Mouse (Mus musculus): ENCODE measurements at regions not wholly inside any gene's neighbourhood (a gene's known extent, or its start where the extent isn't known, plus 50 kb on each side); places are given as distances from the start of the nearest gene placed in this dataset.

DNA sequence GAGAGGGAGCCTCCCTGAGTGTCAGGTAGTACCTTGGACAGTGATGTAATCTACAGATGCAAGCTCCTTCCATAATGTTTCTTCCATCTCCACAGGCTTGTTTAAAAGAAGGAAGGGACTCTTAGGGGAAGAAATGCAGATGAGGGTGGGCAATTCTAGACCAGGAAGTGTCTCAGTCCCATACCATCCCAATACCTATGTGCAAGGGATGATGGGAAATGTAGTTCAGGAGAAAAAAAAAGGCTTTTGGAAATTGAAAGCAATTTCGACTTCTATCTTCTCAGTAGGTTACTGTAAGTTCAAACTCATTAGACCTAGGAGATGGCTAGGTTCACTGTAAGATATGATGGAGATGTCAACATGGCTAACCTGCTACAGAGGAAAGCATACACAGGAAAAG lies 68.3 kb downstream of the Cd83 start:
- no peak for DNase-seq

DNA sequence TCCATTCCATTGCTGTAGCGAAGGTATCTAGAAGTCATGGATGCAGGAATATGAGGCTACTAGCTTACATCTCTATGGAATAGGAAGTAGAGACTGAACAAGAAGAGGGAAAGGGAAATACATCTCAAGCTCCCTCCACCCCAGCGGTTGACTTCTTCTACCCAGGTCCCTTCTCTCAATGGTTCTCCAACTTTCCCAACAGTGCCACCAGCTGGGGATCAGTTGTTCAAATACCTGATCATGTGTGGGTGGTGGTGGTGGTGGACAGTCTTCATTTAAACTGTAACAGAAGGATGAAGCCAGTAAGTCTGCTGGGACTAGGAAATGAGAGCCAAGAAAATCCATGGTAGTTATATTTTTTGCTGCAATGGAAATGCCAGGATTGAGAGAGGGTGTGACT lies 70.4 kb downstream of the Cd83 start:
- DNase-seq: no peak

DNA sequence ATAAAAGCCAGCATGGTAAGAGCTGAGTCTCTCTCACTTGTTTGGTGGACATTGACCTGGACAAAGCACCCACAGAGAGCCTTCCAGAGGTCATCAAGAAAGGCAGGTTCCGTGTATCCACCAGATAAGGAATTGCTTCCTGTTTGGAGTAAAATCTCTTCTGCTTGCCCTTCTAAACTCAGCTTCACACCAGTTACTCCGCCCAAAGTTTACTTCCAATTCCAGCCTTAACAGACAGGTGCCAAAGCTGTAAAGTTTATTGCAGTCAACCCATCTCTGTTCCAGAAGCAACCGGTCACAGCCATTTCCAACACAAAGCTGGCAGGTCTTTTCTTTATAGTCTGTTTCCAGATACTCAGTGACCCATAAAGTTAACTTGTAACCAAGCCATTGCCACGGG lies 76.4 kb downstream of the Cd83 start:
- peak; percentile 50 for DNase-seq

DNA sequence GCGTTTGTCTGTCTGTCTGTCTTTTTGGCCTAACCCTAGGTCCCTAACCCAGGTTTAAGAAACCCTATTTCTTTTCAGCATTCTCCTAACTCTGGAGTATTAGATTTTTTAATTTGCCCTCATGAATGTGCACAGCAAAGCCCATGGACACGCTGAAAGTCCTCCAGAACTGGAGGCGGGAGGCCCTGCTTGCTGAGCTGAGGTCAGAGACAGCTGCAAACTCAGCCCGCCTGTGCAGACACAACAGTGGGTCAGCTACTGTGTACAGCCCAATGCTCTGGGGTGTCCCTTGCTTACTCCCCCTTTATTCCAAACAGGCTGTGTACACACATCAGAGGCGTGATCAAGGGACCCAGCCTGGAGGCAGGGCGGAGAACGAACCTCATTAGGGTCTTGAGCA lies 76.8 kb downstream of the Cd83 start:
- DNase-seq: peak; percentile 30

DNA sequence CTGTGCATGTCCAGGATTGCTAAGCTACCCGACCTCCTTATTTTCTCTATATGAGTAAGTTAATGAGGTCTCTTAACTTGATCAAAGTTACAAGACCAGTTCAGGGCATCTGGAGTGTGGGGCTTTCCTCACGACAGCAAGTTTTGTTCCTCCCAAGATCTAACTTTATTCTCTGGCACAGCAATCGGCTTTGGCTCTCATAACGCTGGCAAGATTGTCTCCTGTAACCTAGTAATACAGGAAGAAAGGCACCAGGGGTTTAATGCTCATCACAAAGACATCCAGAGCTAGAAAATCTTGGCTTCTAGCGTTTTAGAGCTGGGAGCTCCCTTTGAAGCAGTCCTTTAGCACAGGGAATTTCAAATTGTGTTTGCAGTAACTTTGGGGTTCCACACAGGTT lies 77.5 kb downstream of the Cd83 start:
- DNase-seq: no peak

DNA sequence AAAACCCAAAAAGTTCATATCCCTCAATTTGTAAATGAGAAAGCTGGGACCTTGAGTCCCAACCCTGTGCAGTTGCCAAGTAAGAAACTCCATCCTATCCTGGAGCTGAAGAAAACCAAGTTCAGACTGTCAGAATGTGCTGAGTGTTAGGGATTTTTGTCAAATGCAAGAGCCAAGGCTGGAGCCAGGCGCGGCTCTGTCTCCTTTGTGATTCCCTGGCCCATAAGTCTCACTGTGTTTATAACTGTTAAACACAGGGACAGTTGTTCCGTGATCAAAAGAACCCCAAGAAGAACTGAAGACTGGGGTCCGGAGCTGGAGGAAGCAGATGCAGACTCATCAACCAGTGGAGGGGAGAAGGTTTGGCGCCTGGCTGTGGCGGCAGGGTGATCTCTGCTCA lies 78.0 kb downstream of the Cd83 start:
- DNase-seq: peak; percentile 28

DNA sequence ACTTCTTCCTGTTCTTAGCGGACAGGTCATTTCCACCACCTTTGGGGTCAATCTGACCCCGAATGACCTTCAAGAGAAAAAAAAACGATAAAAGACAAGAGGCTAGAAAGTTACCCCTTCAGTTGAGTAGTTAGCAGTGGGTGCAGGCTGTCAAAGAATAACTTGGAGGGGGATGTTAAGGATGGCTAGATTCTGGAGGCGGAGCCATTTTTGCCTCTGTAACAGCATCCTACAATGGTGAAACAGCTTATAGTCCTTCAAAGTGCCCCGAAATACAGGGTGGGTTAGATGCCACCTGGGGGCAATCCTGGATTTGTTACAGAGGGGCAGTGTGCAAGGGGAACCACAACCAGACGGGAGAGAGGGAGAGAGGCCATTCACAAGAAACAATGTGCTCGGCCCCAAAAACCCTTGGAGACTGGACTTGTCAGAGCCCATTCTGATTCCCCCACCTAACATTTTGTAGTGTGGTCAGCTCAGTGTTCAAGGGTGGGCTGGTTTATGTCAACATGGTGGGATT lies 79.1 kb downstream of the Cd83 start:
- peak; percentile 12 for DNase-seq

DNA sequence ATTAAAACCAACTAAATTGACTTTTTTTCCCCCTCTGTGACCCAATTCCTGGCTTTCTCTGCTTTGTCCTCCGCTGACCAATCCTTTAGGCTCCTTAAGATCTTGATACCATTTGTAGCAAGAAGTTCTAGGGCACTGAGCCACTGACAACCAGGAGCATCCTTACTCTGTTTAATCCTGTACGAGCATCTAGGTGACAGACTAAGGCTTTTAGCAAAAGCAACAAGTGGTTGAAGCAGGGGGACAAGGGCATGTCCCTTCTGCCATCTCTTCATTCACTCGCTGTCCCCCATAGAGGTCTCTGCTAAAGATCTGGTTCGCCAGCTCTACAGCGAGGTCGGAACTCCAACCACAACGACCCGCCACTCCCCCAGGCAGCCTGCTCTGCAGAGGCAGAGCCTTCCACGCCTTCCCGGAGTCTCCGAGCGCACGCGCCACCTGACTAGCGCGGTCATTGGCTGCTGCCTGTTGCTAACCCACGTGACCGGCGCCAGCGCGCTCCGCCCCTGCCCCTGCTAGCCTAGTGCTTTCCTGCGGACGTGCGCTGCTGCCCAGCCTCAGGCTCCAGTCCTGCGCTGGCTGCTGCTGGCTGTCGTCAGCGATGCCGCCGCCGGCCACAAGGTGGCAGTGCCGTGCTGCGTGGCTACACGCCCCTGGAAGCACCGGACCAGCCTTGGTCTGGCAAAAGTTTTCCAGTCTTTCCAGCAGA lies 79.7 kb downstream of the Cd83 start:
- peak; percentile 100 for DNase-seq

DNA sequence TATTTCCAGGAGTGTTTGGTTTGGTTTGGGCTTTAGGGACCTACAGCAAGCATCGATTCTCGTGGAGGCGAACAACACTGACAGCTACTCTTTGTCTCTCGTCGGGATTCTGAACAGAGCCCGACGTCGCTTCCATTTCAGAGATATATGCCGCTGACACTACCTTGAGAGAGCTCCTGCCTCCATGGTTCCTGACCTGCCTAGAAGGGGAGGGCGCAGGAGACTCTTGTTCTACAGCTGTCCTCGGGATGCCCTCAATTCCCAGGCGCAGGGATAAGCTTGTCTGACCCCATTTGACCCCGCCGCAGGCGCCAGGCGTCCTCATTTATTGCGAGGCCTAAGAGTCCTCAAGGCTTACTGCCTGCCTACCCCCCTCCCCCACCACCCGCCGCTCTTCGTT lies 80.5 kb downstream of the Cd83 start:
- no peak for DNase-seq

DNA sequence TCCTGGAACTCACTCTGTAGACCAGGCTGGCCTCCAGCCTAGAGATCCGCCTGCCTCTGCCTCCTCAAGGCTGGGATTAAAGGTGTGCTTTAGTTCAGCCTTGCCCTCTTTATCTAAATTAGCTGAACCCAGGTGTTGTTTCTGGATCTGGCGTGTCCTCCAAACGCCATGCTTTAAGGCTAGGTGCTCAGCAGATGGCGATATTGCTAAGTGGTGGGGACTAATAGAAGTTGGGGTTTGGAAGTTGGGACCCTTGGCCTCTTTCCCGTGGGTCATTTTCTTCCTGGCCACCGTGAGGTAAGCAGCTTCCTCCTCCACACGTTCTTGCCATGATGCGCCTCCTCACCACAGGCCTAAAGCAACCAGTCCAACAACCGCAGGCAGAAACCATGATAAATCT lies 91.3 kb downstream of the Cd83 start:
- DNase-seq: no peak

DNA sequence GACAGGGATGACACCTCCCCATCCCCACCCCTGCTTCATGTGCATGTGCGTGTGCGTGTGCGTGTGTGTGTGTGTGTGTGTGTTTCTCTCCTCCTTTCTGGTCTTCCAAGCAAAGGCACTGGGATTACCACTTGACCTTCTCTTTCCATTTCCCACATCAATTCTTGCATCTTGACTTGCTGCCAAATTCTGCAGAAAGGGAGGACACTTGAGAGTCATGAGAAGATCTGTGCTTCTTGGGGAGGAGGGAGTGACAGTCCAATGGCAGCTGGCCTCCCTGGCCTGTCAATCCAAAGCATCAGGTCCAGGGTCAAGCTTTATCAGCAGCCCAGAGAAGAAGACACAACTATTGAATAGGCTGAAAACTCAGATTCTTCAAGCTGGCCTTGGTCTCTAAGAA lies 102.7 kb downstream of the Cd83 start:
- no peak for DNase-seq

DNA sequence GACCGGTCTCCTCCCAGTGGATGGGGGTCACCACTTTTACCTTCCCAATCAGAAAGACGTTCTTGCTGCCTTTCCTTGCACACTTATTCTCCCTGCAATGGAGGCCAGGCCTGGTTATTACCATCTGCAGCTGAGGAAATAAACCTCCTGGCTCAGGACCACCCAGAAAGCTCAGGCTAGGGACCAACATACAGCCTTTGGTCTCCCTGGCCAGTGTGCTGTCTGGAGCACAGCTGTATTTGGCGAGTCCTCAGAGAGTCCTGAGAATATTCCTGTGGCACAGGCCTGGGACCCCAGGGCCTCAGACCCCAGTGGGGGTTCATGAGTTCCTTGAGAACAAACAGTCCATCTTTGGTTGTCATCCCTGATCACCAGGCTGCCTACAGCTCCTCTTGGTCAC lies 107.4 kb downstream of the Cd83 start:
- DNase-seq: no peak

DNA sequence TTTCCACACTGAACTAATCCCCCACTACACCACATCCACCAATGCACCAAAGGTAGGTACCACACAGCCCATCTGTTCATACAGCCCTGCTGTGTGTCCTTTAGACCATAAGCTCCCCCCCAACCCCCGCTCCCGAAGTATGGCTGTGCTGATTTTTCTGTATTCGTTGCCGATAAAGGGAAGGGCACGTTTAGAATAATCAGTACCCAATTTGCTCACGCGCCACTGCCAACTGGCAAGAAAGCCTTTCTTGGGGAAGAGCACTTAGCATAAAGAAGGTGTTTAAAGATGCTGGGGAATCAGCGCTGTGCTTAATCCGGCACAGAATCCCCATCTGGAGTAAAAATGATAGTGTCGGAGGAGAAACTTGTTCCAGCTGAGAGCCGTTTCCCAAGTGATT lies 111.4 kb downstream of the Cd83 start:
- no peak for DNase-seq

DNA sequence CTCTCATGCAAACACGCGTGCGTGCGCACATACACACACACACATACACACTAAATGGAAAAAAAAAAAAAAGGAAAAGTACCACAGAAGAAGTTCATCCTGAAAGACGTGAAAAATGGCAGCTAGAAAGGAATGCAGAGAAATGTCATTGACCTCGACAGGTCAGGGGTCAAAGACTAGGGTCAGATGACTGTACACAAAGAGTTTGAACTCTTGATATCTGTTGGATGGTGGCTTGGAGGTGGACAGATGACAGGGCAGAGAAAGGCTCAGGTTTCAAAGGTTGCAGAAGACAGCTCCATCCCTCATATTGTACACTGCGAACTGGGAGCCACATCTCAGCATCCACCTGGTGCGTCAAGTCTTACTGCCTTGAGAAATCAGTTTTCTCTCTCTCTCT lies 112.5 kb downstream of the Cd83 start:
- DNase-seq: no peak

DNA sequence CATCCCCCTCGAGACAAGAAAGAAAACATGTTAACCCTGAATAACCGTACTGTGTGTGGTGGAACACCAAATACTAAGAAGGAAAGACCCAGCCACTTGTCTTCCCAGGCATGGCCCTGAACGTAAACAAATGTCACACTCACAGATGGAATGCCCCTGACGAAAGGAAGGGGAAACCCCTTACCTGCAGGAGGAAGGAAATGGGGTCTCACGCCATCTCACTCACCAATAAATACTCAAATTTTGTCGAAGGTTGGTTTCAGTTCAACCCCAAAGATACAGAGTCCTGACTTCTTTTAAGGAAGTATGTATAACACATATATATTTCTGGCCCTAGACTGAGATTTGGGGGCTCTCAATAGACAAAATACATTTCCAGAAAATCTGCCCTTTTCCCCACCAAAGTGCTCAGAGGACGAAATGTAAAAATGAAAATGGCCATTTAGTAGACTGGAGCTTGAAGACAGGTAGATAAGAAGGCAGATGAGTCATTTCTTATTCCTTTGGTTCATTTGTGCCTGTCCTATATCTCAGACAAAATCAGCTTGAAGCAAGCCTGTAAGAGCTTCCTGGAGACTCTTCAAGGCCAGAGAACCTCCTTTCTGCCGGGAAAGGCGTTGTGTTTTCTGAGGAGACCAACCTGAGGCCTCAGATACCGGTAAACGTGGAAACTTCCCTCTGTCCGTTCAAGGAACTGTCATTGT lies 114.1 kb downstream of the Cd83 start:
- no peak for DNase-seq

DNA sequence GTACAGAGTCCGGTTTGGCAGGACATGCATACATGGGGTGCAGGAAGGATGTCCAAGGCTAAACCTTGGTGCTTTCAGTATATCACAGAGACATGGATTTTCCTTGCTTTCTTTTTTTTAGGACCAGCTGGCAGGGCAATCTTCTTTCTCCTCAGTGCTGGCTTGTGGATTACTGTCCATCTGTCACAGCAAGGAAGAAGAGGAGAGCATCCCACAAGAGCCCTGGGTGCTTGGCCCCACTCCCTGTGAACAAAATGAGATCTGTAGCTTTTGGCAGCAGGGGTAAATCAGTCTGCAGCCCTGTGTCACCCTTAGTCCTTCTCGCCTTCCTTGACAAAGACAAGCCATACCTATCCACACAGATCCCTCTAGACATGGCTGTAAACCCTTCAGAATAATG lies 115.5 kb downstream of the Cd83 start:
- no peak for DNase-seq

DNA sequence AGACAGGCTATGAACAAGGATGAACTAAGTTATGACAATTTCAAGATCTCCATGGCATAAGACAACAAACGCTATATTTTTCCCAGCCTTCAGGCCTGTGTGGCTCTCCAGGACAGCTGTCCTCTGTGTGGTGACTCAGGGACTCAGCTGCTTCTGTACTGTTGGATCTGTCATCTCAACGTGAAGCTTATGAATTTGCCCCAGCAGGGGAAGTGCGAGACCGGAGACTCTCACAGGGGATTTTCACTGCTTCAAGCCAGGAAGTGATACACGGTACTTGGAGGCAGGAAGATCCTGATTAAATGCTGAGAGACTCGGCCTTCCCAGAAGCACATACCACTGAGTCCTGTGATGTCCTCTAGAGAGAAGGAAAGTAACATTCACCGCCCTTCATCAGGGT lies 116.2 kb downstream of the Cd83 start:
- DNase-seq: no peak

DNA sequence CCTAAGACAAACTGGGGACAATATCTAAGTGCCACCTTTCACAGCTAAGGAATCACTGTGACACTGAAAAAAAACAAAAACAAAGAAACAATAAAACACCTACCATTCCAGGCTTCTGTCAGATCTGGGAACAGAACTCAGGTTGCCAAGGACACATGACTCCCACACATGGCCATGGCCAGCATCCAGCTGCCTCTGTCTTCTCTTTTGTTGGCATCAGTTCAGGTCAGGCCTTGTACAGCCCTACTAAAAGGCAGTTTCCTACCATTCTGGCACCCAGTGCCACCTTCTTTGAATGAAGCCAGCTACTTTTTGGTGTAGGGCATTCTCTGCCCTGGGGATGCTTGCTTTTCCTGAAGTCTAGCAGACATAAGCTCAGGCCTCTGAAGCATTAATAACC lies 118.8 kb downstream of the Cd83 start:
- DNase-seq: peak; percentile 16

DNA sequence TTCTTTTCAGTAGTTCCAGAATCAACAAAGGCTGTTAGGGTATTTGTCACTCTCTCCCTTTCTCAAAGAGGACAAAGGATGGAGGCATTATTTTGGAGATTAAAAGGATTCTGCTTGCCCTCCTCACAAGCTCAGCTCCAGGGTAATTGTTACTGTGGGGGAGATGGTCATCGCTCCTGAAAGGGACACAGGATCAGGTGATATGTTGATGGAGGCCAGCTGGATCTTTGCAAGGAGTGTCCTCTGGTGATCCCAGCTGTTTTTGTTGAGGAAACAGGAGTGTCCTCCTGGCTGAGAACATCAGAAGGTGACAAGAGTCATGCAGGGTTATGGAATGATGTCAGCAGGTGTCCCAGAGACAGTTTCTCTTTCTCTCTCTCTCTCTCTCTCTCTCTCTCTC lies 119.7 kb downstream of the Cd83 start:
- no peak for DNase-seq

DNA sequence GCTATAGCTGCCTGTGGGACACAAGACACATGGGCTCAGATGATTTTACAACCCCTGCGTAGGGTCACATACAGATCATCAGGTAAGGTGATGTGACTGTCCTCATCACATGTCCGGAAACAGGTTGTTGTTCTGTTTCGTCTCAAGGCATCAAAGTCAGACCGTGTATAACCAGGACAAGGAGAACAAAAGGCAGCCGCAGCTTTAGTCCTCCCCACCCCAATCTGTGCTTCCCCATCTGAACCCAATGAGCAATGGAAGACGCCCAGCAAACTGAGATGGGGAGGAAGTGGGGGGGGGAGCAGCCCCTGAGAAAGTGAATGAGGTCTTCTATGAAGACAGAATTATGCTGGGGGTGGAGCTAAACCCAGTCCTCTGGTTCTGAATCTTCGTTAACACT lies 121.7 kb downstream of the Cd83 start:
- no peak for DNase-seq

DNA sequence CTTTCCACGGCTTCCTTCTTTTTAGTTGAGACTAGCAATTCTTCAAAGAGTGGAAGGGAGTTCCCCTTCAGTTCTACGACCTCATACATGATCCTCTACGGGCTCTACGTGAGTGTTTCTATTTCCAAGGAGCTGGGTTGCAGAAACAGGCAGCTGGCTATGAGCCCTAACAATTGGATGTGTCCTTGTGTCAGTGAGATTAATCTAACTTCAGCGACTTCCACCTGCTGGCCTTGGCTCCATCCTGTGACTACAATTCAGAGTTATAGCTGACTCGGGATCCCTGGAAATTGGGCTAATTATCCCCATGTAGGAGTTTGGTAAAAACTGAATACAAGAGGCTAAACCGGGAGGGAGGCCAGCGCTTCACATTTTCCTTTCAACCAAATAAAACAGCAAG lies 122.8 kb downstream of the Cd83 start:
- no peak for DNase-seq

DNA sequence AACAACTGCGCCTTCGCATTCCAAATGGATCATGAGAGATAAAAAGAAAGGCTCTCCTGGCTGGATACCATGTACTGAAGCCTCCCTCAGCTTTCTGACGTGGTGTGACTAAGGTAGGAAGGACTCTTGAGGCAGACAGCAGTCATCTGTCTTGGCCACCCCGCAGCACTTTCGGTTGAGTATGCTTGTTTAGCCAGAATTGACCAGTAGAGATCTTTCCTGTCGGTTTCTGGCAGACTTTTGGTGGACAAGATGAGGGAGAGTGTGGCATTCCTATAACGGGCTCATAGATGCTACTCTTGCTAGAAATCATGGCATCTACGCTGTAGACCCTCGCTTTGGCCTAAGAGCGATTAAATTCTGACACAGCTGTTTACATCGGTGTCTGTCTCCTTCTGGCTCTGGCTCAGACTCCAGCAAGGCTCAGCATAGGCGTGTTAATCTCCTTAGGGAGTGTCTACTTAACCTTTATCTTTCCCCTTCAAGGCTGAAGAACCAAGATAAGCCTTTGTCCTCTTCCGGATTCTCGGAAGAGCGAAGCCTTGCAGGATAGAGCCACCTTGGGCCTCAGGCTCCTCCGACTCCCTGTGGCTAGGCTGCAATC lies 123.6 kb downstream of the Cd83 start:
- DNase-seq: no peak

DNA sequence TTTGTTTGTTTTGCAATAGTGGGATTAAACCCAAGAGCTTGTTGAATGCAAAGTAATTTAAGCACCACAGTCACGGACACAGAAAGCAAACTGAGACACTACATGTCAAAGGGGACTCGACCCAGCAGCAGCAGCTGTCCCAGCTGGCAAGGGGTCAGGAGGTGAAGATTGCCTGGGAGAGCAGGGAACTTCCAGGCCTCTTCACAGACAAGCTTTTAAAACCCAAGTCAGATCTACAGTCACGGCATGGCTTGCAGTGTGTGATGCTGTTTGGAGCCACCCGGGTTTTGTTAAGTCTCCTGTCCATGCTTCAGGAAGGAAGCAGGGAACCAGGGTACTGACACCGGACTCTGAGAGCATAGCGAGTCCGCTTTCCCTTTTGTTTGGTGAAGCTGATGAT lies 125.4 kb downstream of the Cd83 start:
- no peak for DNase-seq

DNA sequence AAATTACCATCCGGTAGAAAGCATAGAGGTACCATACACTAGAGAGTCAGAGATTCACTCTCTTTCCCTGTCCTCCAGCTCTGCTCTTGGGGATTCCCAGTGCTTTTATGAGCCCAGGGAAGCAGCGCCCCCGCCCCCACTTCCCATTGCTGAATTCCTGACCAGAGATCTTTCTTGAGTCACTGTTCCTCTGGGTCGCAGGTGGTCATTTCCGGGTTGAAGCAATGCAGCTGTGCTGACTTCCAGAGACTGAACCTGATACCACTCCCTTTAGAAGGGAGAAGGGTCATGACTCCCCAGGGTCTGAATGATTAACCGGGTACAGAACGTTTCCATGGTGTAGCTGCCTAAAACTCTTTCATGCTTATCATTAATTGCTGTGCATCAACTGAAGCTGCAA lies 128.9 kb downstream of the Cd83 start:
- DNase-seq: no peak
